Mouse (Mus musculus): ENCODE results near the gene 4933434E20Rik. TPM values are rescaled to one million over a fixed set of nuclear protein-coding genes. Genes with fewer than 3 reads are reported as not detected.

The 4933434E20Rik gene
- polyA plus RNA-seq, 1 experiment from 2014 or later: 205 TPM

DNA sequence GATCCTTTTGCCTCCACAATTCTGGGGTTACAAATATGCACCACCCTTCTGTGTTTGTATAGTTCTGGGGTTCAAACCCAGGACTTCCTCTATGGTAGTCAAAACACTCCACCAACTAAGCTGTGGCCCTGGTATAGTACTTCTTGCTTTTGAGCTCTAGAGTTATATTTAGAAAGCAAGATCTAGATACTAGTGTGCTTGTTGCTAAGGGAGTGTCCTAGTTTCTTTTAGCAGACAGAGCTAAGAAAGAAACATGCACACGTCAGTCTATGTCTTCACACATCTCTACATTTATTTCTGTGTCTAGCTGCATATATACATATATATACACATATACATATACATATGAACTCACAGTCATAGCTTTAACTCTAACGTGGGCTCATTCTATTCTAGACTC lies 60.3 kb downstream of the 4933434E20Rik start:
- Histone ChIP-seq H3K9ac (no peak overlapping the region), H3K36me3 (no peaks in the 10 kb centered on the region), H3K4me2 (no peak overlapping the region), H3K4me1 (replicated peaks) (no peaks in the 10 kb centered on the region), H3K27me3 (no peaks in the 10 kb centered on the region), H3K27ac (replicated peaks) (no peak overlapping the region), H3K4me3 (no peak overlapping the region), H3K9me3 (no peaks in the 10 kb centered on the region)
- WGBS: 86% methylated on average over 2 of the region's 2 CpGs
- ATAC-seq (ENCODE audit: low FRiP score, low read depth): no peak

DNA sequence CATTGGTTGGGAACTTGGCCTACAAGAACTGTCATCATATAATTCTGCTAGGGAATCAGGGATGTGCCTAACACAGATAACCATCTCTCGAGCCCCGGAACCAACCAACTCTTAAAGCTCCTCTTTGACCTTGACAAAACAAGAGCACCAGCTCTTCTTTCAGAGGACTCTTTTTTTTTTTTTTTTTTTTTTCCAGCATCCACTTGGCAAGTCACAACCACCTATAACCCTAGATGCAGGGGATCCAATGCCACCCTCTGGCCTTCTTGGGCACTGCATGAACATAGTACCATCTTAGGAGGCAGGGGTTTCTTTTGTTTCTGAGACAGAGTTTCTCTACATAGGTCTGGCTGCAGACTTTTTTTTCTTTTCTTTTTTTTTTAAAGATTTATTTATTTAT lies 62.9 kb downstream of the 4933434E20Rik start:
- Histone ChIP-seq H3K36me3 (no peaks in the 10 kb centered on the region), H3K9ac (no peak overlapping the region), H3K27ac (replicated peaks) (no peak overlapping the region), H3K4me3 (no peak overlapping the region), H3K4me2 (no peak overlapping the region), H3K4me1 (replicated peaks) (no peaks in the 10 kb centered on the region), H3K9me3 (no peaks in the 10 kb centered on the region), H3K27me3 (no peaks in the 10 kb centered on the region)
- 92% methylated on average over 2 of the region's 2 CpGs for WGBS
- ATAC-seq (ENCODE audit: low FRiP score, low read depth): no peak

DNA sequence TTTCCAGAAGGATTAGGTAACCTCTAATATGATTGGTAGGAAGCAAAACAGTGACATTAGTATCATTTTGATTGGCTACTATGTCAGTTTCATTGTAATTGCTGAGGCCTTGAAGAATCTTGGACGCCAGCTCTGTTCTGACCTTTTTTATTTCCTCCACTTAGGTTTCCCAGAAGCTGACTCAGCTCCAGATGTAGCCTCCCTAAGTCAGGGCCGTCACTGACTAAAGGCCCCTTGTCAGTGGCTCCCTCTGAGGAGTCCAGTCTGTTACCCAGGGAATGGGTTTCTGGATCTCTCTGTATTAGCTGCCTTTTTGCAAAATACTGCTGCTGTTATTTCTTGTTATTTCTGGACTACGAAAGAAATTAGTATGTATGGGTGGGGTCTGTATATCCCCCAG lies 64.1 kb downstream of the 4933434E20Rik start:
- Histone ChIP-seq H3K27ac (replicated peaks) (no peak overlapping the region), H3K9me3 (no peaks in the 10 kb centered on the region), H3K36me3 (no peaks in the 10 kb centered on the region), H3K27me3 (no peaks in the 10 kb centered on the region), H3K4me2 (no peak overlapping the region), H3K9ac (no peak overlapping the region), H3K4me1 (replicated peaks) (no peaks in the 10 kb centered on the region), H3K4me3 (no peak overlapping the region)
- ATAC-seq (ENCODE audit: low FRiP score, low read depth): no peak
- WGBS: 75% methylated on average over 3 of the region's 3 CpGs

MicroRNAs within 50 kb of the gene (microRNA counts, 519-probe panel; counts per million panel counts)
- microRNA mmu-miR-190b: 3,477 counts per million, percentile 72 among the panel's probes with 10 or more counts

Small RNAs within 50 kb of the gene (microRNA-seq; reads per million reads assigned to microRNA genes)
- 21.8 reads per million, percentile 35 among the genes with 10 or more reads in this experiment for gene Mir190b
- 0.65 reads per million for gene Mir7669

Other genes starting within 250 kb of the 4933434E20Rik start
- 1.6 and 1.8 TPM in 2 replicates for gene She, start 220.3 kb upstream of the 4933434E20Rik start, polyA plus RNA-seq (2015; fragmentation: Nextera tagmentation; extraction: Ambion mirVana)
- 1.3 and 1.4 TPM in 2 replicates for gene Il6ra, start 138.4 kb upstream of the 4933434E20Rik start, polyA plus RNA-seq (2015; fragmentation: Nextera tagmentation; extraction: Ambion mirVana)
- 12.1 and 14.0 TPM in 2 replicates for gene Atp8b2, start 88.1 kb upstream of the 4933434E20Rik start, polyA plus RNA-seq (2015; fragmentation: Nextera tagmentation; extraction: Ambion mirVana)
- gene Hax1, start 52.9 kb upstream of the 4933434E20Rik start, polyA plus RNA-seq (2015; fragmentation: Nextera tagmentation; extraction: Ambion mirVana): 110 and 111 TPM in 2 replicates
- 121 and 130 TPM in 2 replicates for gene Ubap2l, start 992 bp downstream of the 4933434E20Rik start, polyA plus RNA-seq (2015; fragmentation: Nextera tagmentation; extraction: Ambion mirVana)
- 342 and 354 TPM in 2 replicates for gene Tpm3, start 21.0 kb downstream of the 4933434E20Rik start, polyA plus RNA-seq (2015; fragmentation: Nextera tagmentation; extraction: Ambion mirVana)
- gene Nup210l, start 52.5 kb downstream of the 4933434E20Rik start, polyA plus RNA-seq (2015; fragmentation: Nextera tagmentation; extraction: Ambion mirVana): 0.25 and 0.46 TPM in 2 replicates
- gene Rps27, start 162.0 kb downstream of the 4933434E20Rik start, polyA plus RNA-seq (2015; fragmentation: Nextera tagmentation; extraction: Ambion mirVana): 794 and 950 TPM in 2 replicates
- 27.2 and 28.7 TPM in 2 replicates for gene Rab13, start 162.1 kb downstream of the 4933434E20Rik start, polyA plus RNA-seq (2015; fragmentation: Nextera tagmentation; extraction: Ambion mirVana)
- gene Jtb, start 180.0 kb downstream of the 4933434E20Rik start, polyA plus RNA-seq (2015; fragmentation: Nextera tagmentation; extraction: Ambion mirVana): 90.2 and 96.2 TPM in 2 replicates
- gene Creb3l4, start 191.9 kb downstream of the 4933434E20Rik start, polyA plus RNA-seq (2015; fragmentation: Nextera tagmentation; extraction: Ambion mirVana): 2.2 and 3.1 TPM in 2 replicates
- 52.1 and 53.1 TPM in 2 replicates for gene Slc39a1, start 196.5 kb downstream of the 4933434E20Rik start, polyA plus RNA-seq (2015; fragmentation: Nextera tagmentation; extraction: Ambion mirVana)
- 21.9 and 25.6 TPM in 2 replicates for gene Crtc2, start 202.5 kb downstream of the 4933434E20Rik start, polyA plus RNA-seq (2015; fragmentation: Nextera tagmentation; extraction: Ambion mirVana)
- gene Dennd4b, start 213.5 kb downstream of the 4933434E20Rik start, polyA plus RNA-seq (2015; fragmentation: Nextera tagmentation; extraction: Ambion mirVana): 7.7 and 8.8 TPM in 2 replicates
- 11.1 and 13.1 TPM in 2 replicates for gene Gatad2b, start 241.5 kb downstream of the 4933434E20Rik start, polyA plus RNA-seq (2015; fragmentation: Nextera tagmentation; extraction: Ambion mirVana)